Comparison of ENCODE assay signal across 18 mouse cellular contexts in the genomic region with DNA sequence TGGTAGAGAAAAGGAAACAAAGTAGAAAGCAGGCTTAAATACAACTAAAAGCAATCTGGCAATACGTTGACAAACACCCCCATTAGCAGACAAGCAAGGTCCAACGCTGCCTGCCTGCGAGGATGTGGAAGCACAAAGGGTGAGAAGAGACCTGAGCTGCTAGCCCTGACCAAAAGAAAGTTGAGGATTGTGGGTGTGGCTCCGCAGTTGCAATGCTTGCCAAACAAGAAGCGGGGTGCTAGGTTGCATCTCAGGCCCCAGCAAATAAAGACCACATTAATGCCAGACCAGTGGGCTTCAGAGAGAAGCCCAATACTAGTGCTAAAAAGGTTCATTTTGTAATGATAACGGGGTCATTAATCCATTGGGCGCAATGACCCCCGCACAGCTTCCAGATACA.
A peak's percentile ranks its signal among the peaks of the same experiment; 100 is the strongest.
DNase-seq lines count a peak whose midpoint lies in the region; ATAC-seq and TF ChIP-seq lines count a peak whose summit lies in the region.
"Had no signal": no experiment of that assay in that cellular context is flagged by ENCODE, and none has a peak within 500 bp of the region (broad histone marks: within the 10 kb centered on the region; RNA-seq: fewer than 3 reads in every experiment).

No protein-coding gene starts in this region.

- H3K36me3 ChIP-seq in forebrain, embryonic 10.5 days (replicated peaks), result no peaks in the 10 kb centered on the region
- H3K36me3 ChIP-seq in forebrain, postnatal 0 days (ENCODE audit: insufficient read depth), result no peaks in the 10 kb centered on the region
- no peaks in the 10 kb centered on the region for H3K36me3 ChIP-seq in liver, embryonic 11.5 days (ENCODE audit: control insufficient read depth, insufficient read depth, low read length)
- H3K36me3 ChIP-seq in embryonic facial prominence, embryonic 10.5 days (replicated peaks), result no peaks in the 10 kb centered on the region
- H3K36me3 ChIP-seq in limb, embryonic 13.5 days, result no peaks in the 10 kb centered on the region
- H3K36me3 ChIP-seq: kidney, embryonic 15.5 days had no signal

- H3K4me2 ChIP-seq in forebrain, postnatal 0 days (ENCODE audit: low read depth), result no peak overlapping the region
- no peak overlapping the region for H3K4me2 ChIP-seq in liver, embryonic 11.5 days
- H3K4me2 ChIP-seq in limb, embryonic 13.5 days (replicated peaks), result no peak overlapping the region
- H3K4me2 ChIP-seq: heart, embryonic 11.5 days; kidney, embryonic 15.5 days had no signal

- WGBS in forebrain, embryonic 10.5 days, result 20% methylated on average over 8 of the region's 8 CpGs
- 12% methylated on average over 8 of the region's 8 CpGs for WGBS in forebrain, postnatal 0 days
- WGBS in liver, embryonic 11.5 days, result 55% methylated on average over 8 of the region's 8 CpGs
- WGBS in embryonic facial prominence, embryonic 10.5 days, result 42% methylated on average over 8 of the region's 8 CpGs
- 34% methylated on average over 8 of the region's 8 CpGs for WGBS in limb, embryonic 13.5 days

- no peak overlapping the region for H3K9ac ChIP-seq in forebrain, postnatal 0 days
- H3K9ac ChIP-seq in liver, embryonic 11.5 days (ENCODE audit: low read depth, low read length), result no peak overlapping the region
- H3K9ac ChIP-seq in limb, embryonic 13.5 days, result no peak overlapping the region
- H3K9ac ChIP-seq: kidney, embryonic 15.5 days; liver, embryonic 14.5 days had no signal

- peak overlapping the region; percentile 83 for H3K27ac ChIP-seq in forebrain, embryonic 10.5 days
- no peak overlapping the region for H3K27ac ChIP-seq in forebrain, postnatal 0 days (ENCODE audit: low read depth, low read length)
- H3K27ac ChIP-seq in liver, embryonic 11.5 days (ENCODE audit: low read depth, low read length), result peak overlapping the region; percentile 65; the same call in 1 of the 2 replicates
- peak overlapping the region; percentile 77 for H3K27ac ChIP-seq in embryonic facial prominence, embryonic 10.5 days (replicated peaks)
- 0 out of 2 replicates have a peak overlapping the region, but pooled peaks have one; percentile 33 for H3K27ac ChIP-seq in limb, embryonic 13.5 days
- H3K27ac ChIP-seq: kidney, embryonic 15.5 days; liver, embryonic 14.5 days; macrophage had no signal

- ATAC-seq in forebrain, postnatal 0 days, result no peak
- ATAC-seq in liver, embryonic 11.5 days (replicated peaks; ENCODE audit: low FRiP score), result no peak
- no peak for ATAC-seq in limb, embryonic 13.5 days (ENCODE audit: low FRiP score, low read depth)

- no peaks in the 10 kb centered on the region for H3K9me3 ChIP-seq in forebrain, embryonic 10.5 days
- H3K9me3 ChIP-seq in forebrain, postnatal 0 days (ENCODE audit: low read length), result no peaks in the 10 kb centered on the region
- no peaks in the 10 kb centered on the region for H3K9me3 ChIP-seq in liver, embryonic 11.5 days (ENCODE audit: control insufficient read depth, low read length)
- no peaks in the 10 kb centered on the region for H3K9me3 ChIP-seq in embryonic facial prominence, embryonic 10.5 days
- H3K9me3 ChIP-seq in limb, embryonic 13.5 days, result no peaks in the 10 kb centered on the region
- H3K9me3 ChIP-seq: kidney, embryonic 15.5 days had no signal

- peaks cover 20% of the 10 kb centered on the region for H3K27me3 ChIP-seq in forebrain, embryonic 10.5 days (ENCODE audit: poor library complexity, severe bottlenecking)
- H3K27me3 ChIP-seq in forebrain, postnatal 0 days (ENCODE audit: insufficient read depth, low read length), result no peaks in the 10 kb centered on the region; the same call in 1 of the 2 replicates
- no peaks in the 10 kb centered on the region for H3K27me3 ChIP-seq in liver, embryonic 11.5 days (replicated peaks; ENCODE audit: control insufficient read depth, insufficient read depth, low read length)
- H3K27me3 ChIP-seq in embryonic facial prominence, embryonic 10.5 days (replicated peaks; ENCODE audit: low read depth, poor library complexity, severe bottlenecking), result no peaks in the 10 kb centered on the region
- H3K27me3 ChIP-seq in limb, embryonic 13.5 days, result no peaks in the 10 kb centered on the region
- H3K27me3 ChIP-seq: kidney, embryonic 15.5 days had no signal

- H3K4me3 ChIP-seq in forebrain, embryonic 10.5 days, result peak overlapping the region; percentile 7; the same call in 1 of the 2 replicates
- no peak overlapping the region for H3K4me3 ChIP-seq in forebrain, postnatal 0 days (ENCODE audit: low read depth, low read length)
- no peak overlapping the region for H3K4me3 ChIP-seq in liver, embryonic 11.5 days (ENCODE audit: low read depth, low read length)
- no peak overlapping the region for H3K4me3 ChIP-seq in embryonic facial prominence, embryonic 10.5 days
- no peak overlapping the region for H3K4me3 ChIP-seq in limb, embryonic 13.5 days
- H3K4me3 ChIP-seq: kidney, embryonic 15.5 days had no signal

- TF ChIP-seq CTCF in forebrain, postnatal 0 days (IDR thresholded peaks at IDR 0.05; ENCODE audit: low read depth), result no peak

- DNase-seq in forebrain, embryonic 10.5 days (ENCODE audit: extremely low spot score, low spot score), result no peak
- no peak for DNase-seq in forebrain, postnatal 0 days
- DNase-seq in liver, embryonic 11.5 days (ENCODE audit: low spot score), result no peak
- no peak for DNase-seq in liver
- no peak for DNase-seq in embryonic facial prominence, embryonic 10.5 days (ENCODE audit: low spot score)
- no peak for DNase-seq in kidney, postnatal 4 days
- no peak for DNase-seq in adrenal gland, adult (ENCODE audit: inconsistent age in 2 of 2, low spot score in 1 of 2)
- DNase-seq: adrenal gland, postnatal 14 days; cerebellum, adult 8-10 months; kidney, adult 11 months; kidney, postnatal 36 days; right cerebral cortex, postnatal 14 days; thymus, postnatal 14 days had no signal

- peaks cover 91% of the 10 kb centered on the region for H3K4me1 ChIP-seq in forebrain, embryonic 10.5 days
- H3K4me1 ChIP-seq in forebrain, postnatal 0 days (ENCODE audit: insufficient read depth), result no peaks in the 10 kb centered on the region
- peaks cover 10% of the 10 kb centered on the region; the same call in 1 of the 2 replicates for H3K4me1 ChIP-seq in liver, embryonic 11.5 days (replicated peaks; ENCODE audit: control insufficient read depth, insufficient read depth, low read length)
- H3K4me1 ChIP-seq in embryonic facial prominence, embryonic 10.5 days, result peaks cover 82% of the 10 kb centered on the region
- peaks cover 62% of the 10 kb centered on the region for H3K4me1 ChIP-seq in limb, embryonic 13.5 days
